Mouse (Mus musculus) limb, embryonic 15.5 days (tissue): ENCODE results near the gene Bfsp2. TPM values are rescaled to one million over a fixed set of nuclear protein-coding genes. Genes with fewer than 3 reads are reported as not detected.
A peak's percentile ranks its signal among the peaks of the same experiment; 100 is the strongest.

ENCODE experiments used
- ATAC-seq: fragments of 200-750 bp; cut with Nextera tagmentation; 2 replicates; pipeline ENCODE4 v1.8.0; 2017; ENCODE audit warnings: low read depth, moderate TSS enrichment; ENCODE audit not compliant: insufficient number of reproducible peaks, low FRiP score, low TSS enrichment
- H3K27ac ChIP-seq: fragments of 300-500 bp; sonication (generic); 2 replicates; pipeline ENCODE4 v1.5.1; 2015; ENCODE audit warnings: moderate library complexity, mild to moderate bottlenecking, inconsistent platforms
- H3K27me3 ChIP-seq: fragments of 300-500 bp; sonication (generic); 2 replicates; pipeline ENCODE4 v1.6.1; 2015; ENCODE audit warnings: inconsistent platforms
- H3K36me3 ChIP-seq: fragments of 300-500 bp; sonication (generic); 2 replicates; pipeline ENCODE4 v1.6.1; 2015; ENCODE audit warnings: inconsistent platforms
- H3K4me1 ChIP-seq: fragments of 300-500 bp; sonication (generic); 2 replicates; pipeline ENCODE4 v1.6.1; 2015; ENCODE audit warnings: inconsistent platforms
- H3K4me2 ChIP-seq: fragments of 300-500 bp; sonication (generic); 2 replicates; pipeline ENCODE4 v1.6.1; 2015; ENCODE audit warnings: mild to moderate bottlenecking, inconsistent platforms
- H3K4me3 ChIP-seq: fragments of 300-500 bp; sonication (generic); 2 replicates; pipeline ENCODE4 v1.5.1; 2015; ENCODE audit warnings: mild to moderate bottlenecking, inconsistent platforms
- H3K9ac ChIP-seq: fragments of 300-500 bp; sonication (generic); 2 replicates; pipeline ENCODE4 v1.6.1; 2015; ENCODE audit warnings: inconsistent platforms
- H3K9me3 ChIP-seq: fragments of 300-500 bp; sonication (generic); 2 replicates; pipeline ENCODE4 v1.6.1; 2016; ENCODE audit warnings: inconsistent platforms
- WGBS: fragments of 180-500 bp; shearing (Covaris S2); methylation state at CpG from one replicate; pipeline ENCODE4 v1.1.7; 2015; 5-methylcytosine and 5-hydroxymethylcytosine counted together
- polyA plus RNA-seq: library from polyadenylated mRNA; unstranded; fragments of >200 nt; fragmentation: Nextera tagmentation; extraction: Ambion mirVana; gene quantifications from 2 replicates; pipeline ENCODE4 v1.2.1, GENCODE M21; 2015

The Bfsp2 gene
- polyA plus RNA-seq, 1 experiment from 2014 or later, result 1.4 TPM

DNA sequence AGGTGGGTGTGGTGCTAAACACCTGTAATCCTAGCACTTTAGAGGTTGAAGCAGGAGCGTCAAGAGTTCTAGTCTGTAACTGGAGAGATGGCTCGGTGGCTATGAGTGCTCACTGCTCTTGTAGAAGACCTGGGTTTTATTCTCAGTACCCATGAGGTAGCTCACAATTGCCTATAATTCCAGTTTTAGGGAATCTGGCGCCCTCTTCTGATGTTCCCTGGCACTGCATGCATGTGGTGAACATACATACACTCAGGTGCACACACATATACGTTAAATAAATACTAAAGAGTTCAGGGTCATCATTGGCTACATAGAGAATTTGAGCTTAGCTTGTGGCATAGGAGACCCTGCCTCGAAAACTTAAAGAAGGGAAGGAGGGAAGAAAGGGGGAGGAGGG lies 35.6 kb downstream of the Bfsp2 start:
- H3K9ac ChIP-seq, result no peak overlapping the region
- H3K36me3 ChIP-seq, result no peaks in the 10 kb centered on the region
- H3K27ac ChIP-seq, result no peak overlapping the region
- no peaks in the 10 kb centered on the region for H3K9me3 ChIP-seq
- H3K27me3 ChIP-seq, result no peaks in the 10 kb centered on the region
- no peak for ATAC-seq
- peaks cover 21% of the 10 kb centered on the region for H3K4me1 ChIP-seq
- no peak overlapping the region for H3K4me3 ChIP-seq
- 91% methylated on average over 5 of the region's 5 CpGs for WGBS
- H3K4me2 ChIP-seq, result no peak overlapping the region

DNA sequence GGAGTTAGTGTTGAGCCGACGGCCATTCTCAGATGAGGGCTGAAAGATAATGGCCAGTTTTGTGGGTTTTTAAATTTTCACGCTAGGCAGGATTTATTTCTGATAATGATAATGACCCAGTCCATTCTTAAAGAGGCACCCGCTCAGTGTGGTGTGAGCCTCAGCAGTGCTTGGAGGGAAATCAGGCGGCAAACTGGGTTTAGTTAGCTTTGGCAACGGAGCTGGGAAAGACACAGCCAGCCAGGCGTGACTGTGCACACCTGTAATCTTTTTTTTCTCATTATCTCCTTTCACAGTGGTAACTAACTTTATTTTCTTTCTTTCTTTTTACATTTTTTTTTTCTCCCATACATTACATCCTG lies 36.4 kb downstream of the Bfsp2 start:
- Histone ChIP-seq H3K27ac (0 out of 2 replicates have a peak overlapping the region, but pooled peaks have one; percentile 38), H3K9me3 (no peaks in the 10 kb centered on the region), H3K9ac (no peak overlapping the region), H3K4me2 (no peak overlapping the region), H3K36me3 (no peaks in the 10 kb centered on the region), H3K4me3 (no peak overlapping the region), H3K27me3 (no peaks in the 10 kb centered on the region), H3K4me1 (peaks cover 21% of the 10 kb centered on the region)
- 37% methylated on average over 7 of the region's 7 CpGs for WGBS
- ATAC-seq, result no peak

DNA sequence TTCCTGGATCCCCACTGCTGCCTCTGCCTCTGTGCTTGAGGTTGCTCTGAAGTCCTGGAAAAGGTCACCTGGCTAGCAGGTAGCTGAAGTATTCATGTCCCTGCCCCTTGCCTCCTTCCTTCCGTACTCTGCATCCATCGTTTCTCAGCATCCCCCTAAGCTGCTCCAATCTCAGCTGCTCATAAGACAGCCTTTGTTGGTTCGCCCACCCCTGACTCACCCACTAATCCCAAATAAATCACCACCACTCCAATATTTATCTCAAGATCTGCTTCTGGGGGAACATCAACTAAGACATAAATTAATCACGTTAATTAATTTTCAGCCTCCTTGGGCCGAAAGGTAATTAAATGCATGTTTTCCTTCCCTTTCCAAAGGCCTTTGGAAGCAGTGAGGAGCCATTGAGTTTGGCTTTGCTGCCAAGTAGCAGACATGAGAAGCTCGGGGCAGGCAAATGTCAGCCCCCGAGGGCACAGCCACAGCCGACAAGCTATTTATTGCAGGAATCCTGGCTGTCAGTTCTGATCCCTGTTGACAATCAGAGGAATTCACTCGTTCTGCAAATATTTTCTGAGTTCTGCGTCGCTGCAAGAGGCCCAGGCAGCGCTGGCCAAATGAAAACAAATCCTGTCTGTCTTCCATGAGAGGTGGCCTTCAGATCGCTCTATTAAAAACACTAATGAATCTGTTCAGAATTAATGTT lies 36.9 kb downstream of the Bfsp2 start:
- WGBS, result 18% methylated on average over 13 of the region's 13 CpGs
- Histone ChIP-seq H3K9ac (no peak overlapping the region), H3K27ac (peak overlapping the region; percentile 38; the same call in 1 of the 2 replicates), H3K4me1 (peaks cover 21% of the 10 kb centered on the region), H3K4me3 (no peak overlapping the region), H3K9me3 (no peaks in the 10 kb centered on the region), H3K4me2 (peak overlapping the region; percentile 8; the same call in 1 of the 2 replicates), H3K36me3 (no peaks in the 10 kb centered on the region), H3K27me3 (no peaks in the 10 kb centered on the region)
- ATAC-seq, result no peak

- H3K4me1 ChIP-seq, result peaks cover 21% of the 10 kb centered on the region
- H3K4me2 ChIP-seq, result no peak overlapping the region
- H3K4me3 ChIP-seq, result no peak overlapping the region
- H3K9ac ChIP-seq, result no peak overlapping the region
- no peak for ATAC-seq
- H3K27me3 ChIP-seq, result no peaks in the 10 kb centered on the region
- H3K36me3 ChIP-seq, result no peaks in the 10 kb centered on the region
- no peaks in the 10 kb centered on the region for H3K9me3 ChIP-seq
- H3K27ac ChIP-seq, result no peak overlapping the region
- WGBS, result 48% methylated on average over 3 of the region's 3 CpGs
Measured at GRCm38 (mm10) chr9:103440597-103440996, 39.6 kb downstream of the Bfsp2 start.

- H3K4me1 ChIP-seq, result peaks cover 30% of the 10 kb centered on the region
- no peak overlapping the region for H3K27ac ChIP-seq
- 44% methylated on average over 5 of the region's 5 CpGs for WGBS
- no peaks in the 10 kb centered on the region for H3K36me3 ChIP-seq
- ATAC-seq, result no peak
- H3K4me3 ChIP-seq, result no peak overlapping the region
- H3K9me3 ChIP-seq, result no peaks in the 10 kb centered on the region
- H3K9ac ChIP-seq, result no peak overlapping the region
- H3K27me3 ChIP-seq, result no peaks in the 10 kb centered on the region
- H3K4me2 ChIP-seq, result no peak overlapping the region
Measured at GRCm38 (mm10) chr9:103437104-103437503, 43.1 kb downstream of the Bfsp2 start.

GRCm38 (mm10) chr9:103434116-103434515 lies 46.1 kb downstream of the Bfsp2 start:
- Histone ChIP-seq H3K9ac (no peak overlapping the region), H3K36me3 (no peaks in the 10 kb centered on the region), H3K4me2 (no peak overlapping the region), H3K4me1 (peaks cover 28% of the 10 kb centered on the region), H3K27me3 (no peaks in the 10 kb centered on the region), H3K9me3 (no peaks in the 10 kb centered on the region), H3K4me3 (no peak overlapping the region), H3K27ac (no peak overlapping the region)
- no peak for ATAC-seq
- WGBS, result 59% methylated on average over 4 of the region's 4 CpGs

DNA sequence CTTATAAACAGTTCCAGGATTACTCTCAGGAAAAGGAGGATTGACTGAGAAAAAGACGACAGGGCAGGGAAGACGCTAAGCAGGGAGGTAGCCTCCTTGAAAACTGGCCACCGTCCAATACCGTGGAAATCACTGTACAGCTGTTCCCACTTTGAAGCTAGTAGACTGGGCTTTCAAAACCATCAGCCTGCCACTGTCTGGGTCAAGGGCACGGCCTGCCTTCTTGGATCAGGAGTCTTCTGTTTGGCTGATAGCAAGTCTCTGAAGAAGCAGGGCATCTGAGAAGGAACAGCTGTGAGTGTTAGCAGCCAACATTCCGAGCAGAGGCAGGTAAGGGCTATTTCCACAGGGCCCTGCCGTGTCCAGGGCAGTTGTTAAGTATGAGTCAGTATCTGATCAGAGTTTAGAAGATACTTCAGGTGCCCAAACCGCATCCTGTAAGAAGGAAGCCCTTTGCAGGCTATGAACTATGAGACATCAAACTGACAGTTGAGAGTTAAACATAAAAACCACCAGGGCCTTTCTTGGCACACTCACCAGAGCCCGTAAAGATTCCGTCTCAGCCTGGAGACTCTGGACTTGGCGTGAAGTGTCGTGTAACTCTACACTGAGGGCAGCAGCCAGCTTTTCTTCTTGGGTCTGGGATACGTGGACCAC lies 48.0 kb downstream of the Bfsp2 start:
- peak; percentile 53; the same call in 1 of the 2 replicates for ATAC-seq
- Histone ChIP-seq H3K27ac (peak overlapping the region; percentile 54), H3K27me3 (no peaks in the 10 kb centered on the region), H3K4me2 (no peak overlapping the region), H3K4me1 (peaks cover 28% of the 10 kb centered on the region), H3K36me3 (no peaks in the 10 kb centered on the region), H3K9ac (no peak overlapping the region), H3K4me3 (no peak overlapping the region), H3K9me3 (no peaks in the 10 kb centered on the region)
- WGBS, result 22% methylated on average over 13 of the region's 13 CpGs

GRCm38 (mm10) chr9:103431718-103432117 lies 48.5 kb downstream of the Bfsp2 start:
- Histone ChIP-seq H3K27me3 (no peaks in the 10 kb centered on the region), H3K4me1 (peaks cover 28% of the 10 kb centered on the region), H3K9ac (no peak overlapping the region), H3K36me3 (no peaks in the 10 kb centered on the region), H3K9me3 (no peaks in the 10 kb centered on the region), H3K27ac (0 out of 2 replicates have a peak overlapping the region, but pooled peaks have one; percentile 54), H3K4me3 (no peak overlapping the region), H3K4me2 (no peak overlapping the region)
- no peak for ATAC-seq
- 49% methylated on average over 1 of the region's 1 CpGs for WGBS

- H3K4me1 ChIP-seq, result peaks cover 28% of the 10 kb centered on the region
- WGBS, result 82% methylated on average over 13 of the region's 13 CpGs
- H3K4me3 ChIP-seq, result no peak overlapping the region
- H3K27me3 ChIP-seq, result no peaks in the 10 kb centered on the region
- no peaks in the 10 kb centered on the region for H3K36me3 ChIP-seq
- H3K9me3 ChIP-seq, result no peaks in the 10 kb centered on the region
- no peak overlapping the region for H3K27ac ChIP-seq
- H3K9ac ChIP-seq, result no peak overlapping the region
- no peak for ATAC-seq
- no peak overlapping the region for H3K4me2 ChIP-seq
Measured at GRCm38 (mm10) chr9:103430431-103431220, 49.6 kb downstream of the Bfsp2 start.

- WGBS, result 70% methylated on average over 11 of the region's 11 CpGs
- Histone ChIP-seq H3K4me3 (no peak overlapping the region), H3K4me1 (peaks cover 6% of the 10 kb centered on the region), H3K9me3 (no peaks in the 10 kb centered on the region), H3K27me3 (no peaks in the 10 kb centered on the region), H3K27ac (no peak overlapping the region), H3K4me2 (no peak overlapping the region), H3K36me3 (no peaks in the 10 kb centered on the region), H3K9ac (no peak overlapping the region)
- no peak for ATAC-seq
Measured at GRCm38 (mm10) chr9:103426425-103426824, 53.8 kb downstream of the Bfsp2 start.

DNA sequence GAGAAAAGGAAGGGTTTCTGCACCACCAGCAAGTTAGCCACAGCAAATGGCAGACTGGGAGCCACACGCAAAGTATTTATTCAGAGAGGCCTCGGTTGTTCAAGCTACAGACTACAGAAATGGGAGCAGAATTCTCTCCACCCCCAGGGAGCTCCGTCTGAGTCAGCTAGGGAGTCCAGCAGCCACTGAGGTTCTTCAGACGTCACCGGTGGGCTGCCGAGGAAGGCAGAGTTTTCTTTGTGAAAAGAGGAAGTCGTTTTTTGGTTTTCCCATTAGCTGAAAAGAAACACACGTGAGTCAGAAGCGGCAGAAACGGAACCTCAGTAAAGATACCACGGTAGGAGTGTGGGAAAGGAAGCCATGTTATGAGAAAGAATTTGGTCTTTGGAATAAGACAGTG lies 55.4 kb downstream of the Bfsp2 start:
- H3K4me3 ChIP-seq, result no peak overlapping the region
- H3K4me2 ChIP-seq, result no peak overlapping the region
- no peak for ATAC-seq
- peaks cover 6% of the 10 kb centered on the region for H3K4me1 ChIP-seq
- WGBS, result 56% methylated on average over 11 of the region's 11 CpGs
- no peaks in the 10 kb centered on the region for H3K27me3 ChIP-seq
- no peaks in the 10 kb centered on the region for H3K9me3 ChIP-seq
- H3K36me3 ChIP-seq, result no peaks in the 10 kb centered on the region
- no peak overlapping the region for H3K27ac ChIP-seq
- no peak overlapping the region for H3K9ac ChIP-seq

DNA sequence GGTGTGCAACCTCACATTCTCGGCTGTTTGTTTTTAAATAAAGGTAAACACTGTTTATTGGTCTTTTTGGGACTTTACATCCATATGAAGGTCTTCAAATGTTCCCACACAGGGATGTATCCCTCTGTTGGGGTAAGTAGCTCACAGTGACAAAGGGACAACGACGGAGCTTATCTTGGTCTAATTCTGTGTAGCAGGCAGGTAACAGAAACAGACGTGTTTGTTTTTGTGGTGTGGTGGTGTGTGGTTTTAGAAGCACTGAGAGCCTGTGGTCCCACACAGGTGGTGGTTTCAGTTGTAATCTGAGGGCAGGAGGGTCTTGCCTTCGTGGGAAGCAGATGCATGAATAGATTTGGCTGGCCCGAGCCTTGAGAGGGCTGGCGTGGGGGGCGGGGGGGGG lies 56.3 kb downstream of the Bfsp2 start:
- ATAC-seq, result no peak
- Histone ChIP-seq H3K36me3 (no peaks in the 10 kb centered on the region), H3K27me3 (no peaks in the 10 kb centered on the region), H3K4me3 (no peak overlapping the region), H3K9ac (no peak overlapping the region), H3K4me2 (no peak overlapping the region), H3K27ac (no peak overlapping the region), H3K4me1 (peaks cover 6% of the 10 kb centered on the region), H3K9me3 (no peaks in the 10 kb centered on the region)
- WGBS, result 69% methylated on average over 8 of the region's 8 CpGs
